Mouse (Mus musculus) MEL (cell line): ENCODE data around the gene Sde2. TPM values are rescaled to one million over a fixed set of nuclear protein-coding genes. Genes with fewer than 3 reads are reported as not detected.

ENCODE experiments used
- DNase-seq: peaks from one replicate; pipeline ENCODE4 v3.0.0; 2011; ENCODE audit warnings: low read depth, low spot score
- H3K27ac ChIP-seq: 2 replicates; pipeline ENCODE4 v1.5.1; 2012; ENCODE audit warnings: low read depth, mild to moderate bottlenecking, control low read depth, low read length, moderate library complexity; ENCODE audit not compliant: control insufficient read depth
- H3K27me3 ChIP-seq, 2 experiments: fragments of 150-350 bp in 1 of 2; sonication (generic) in 1 of 2; 2 replicates each; pipeline ENCODE4 v1.6.1; 2012; ENCODE audit warnings: low read length in 2 of 2, mild to moderate bottlenecking in 2 of 2, improper control_type of control experiment in 1 of 2, moderate library complexity in 1 of 2; ENCODE audit not compliant: insufficient read depth in 2 of 2, control insufficient read depth in 1 of 2
- H3K36me3 ChIP-seq, 2 experiments: 2 replicates each; pipeline ENCODE4 v1.6.1; 2012 to 2014; ENCODE audit warnings: low read length in 2 of 2, improper control_type of control experiment in 1 of 2, inconsistent platforms in 1 of 2, mild to moderate bottlenecking in 1 of 2; ENCODE audit not compliant: insufficient read depth in 2 of 2, control insufficient read depth in 1 of 2
- H3K4me1 ChIP-seq, 2 experiments: fragments of 150-350 bp in 1 of 2; sonication (generic) in 1 of 2; 2 replicates each; pipeline ENCODE4 v1.6.1; 2012; ENCODE audit warnings: low read length in 2 of 2, improper control_type of control experiment in 1 of 2, mild to moderate bottlenecking in 1 of 2; ENCODE audit not compliant: insufficient read depth in 2 of 2, control insufficient read depth in 1 of 2
- H3K4me3 ChIP-seq, 2 experiments: fragments of 150-350 bp in 1 of 2; sonication (generic) in 1 of 2; 2 replicates each; pipeline ENCODE4 v1.5.1; 2012; ENCODE audit warnings: low read depth in 2 of 2, low read length in 2 of 2, mild to moderate bottlenecking in 2 of 2, moderate library complexity in 2 of 2, control low read depth in 1 of 2, improper control_type of control experiment in 1 of 2; ENCODE audit not compliant: control insufficient read depth in 1 of 2, insufficient read depth in 1 of 2
- H3K79me2 ChIP-seq: 2 replicates; pipeline ENCODE4 v1.6.1; 2012; ENCODE audit warnings: mild to moderate bottlenecking, low read length, moderate library complexity; ENCODE audit not compliant: control insufficient read depth, poor library complexity, insufficient read depth
- H3K9ac ChIP-seq: 2 replicates; pipeline ENCODE4 v1.6.1; 2012; ENCODE audit warnings: low read depth, mild to moderate bottlenecking, control low read depth, low read length, moderate library complexity; ENCODE audit not compliant: control insufficient read depth, poor library complexity, severe bottlenecking
- H3K9me3 ChIP-seq: fragments of 150-350 bp; sonication (generic); replicated peaks from 2 replicates; pipeline ENCODE4 v1.6.1; 2012; ENCODE audit warnings: mild to moderate bottlenecking, low read length, improper control_type of control experiment, moderate library complexity; ENCODE audit not compliant: insufficient read depth
- CHD1 ChIP-seq: IDR thresholded peaks from 2 replicates; pipeline ENCODE4 v1.6.1; 2012; ENCODE audit warnings: low read depth, mild to moderate bottlenecking, inconsistent platforms, low read length, improper control_type of control experiment
- CTCF ChIP-seq, 3 experiments: IDR thresholded peaks in 2 of 3; conservative IDR thresholded peaks in 1 of 3; 2 replicates each; pipeline ENCODE4 v1.5.1; 2011 to 2012; ENCODE audit warnings: low read length in 3 of 3, low read depth in 2 of 3, mild to moderate bottlenecking in 2 of 3, improper control_type of control experiment in 1 of 3, inconsistent platforms in 1 of 3, mixed read lengths in 1 of 3, moderate library complexity in 1 of 3; ENCODE audit not compliant: control insufficient read depth in 1 of 3, insufficient read depth in 1 of 3, poor library complexity in 1 of 3, severe bottlenecking in 1 of 3
- GATA1 ChIP-seq: IDR thresholded peaks from 2 replicates; pipeline ENCODE4 v1.6.1; 2011; ENCODE audit warnings: low read depth, low read length, improper control_type of control experiment
- KAT2A ChIP-seq: conservative IDR thresholded peaks from 2 replicates; pipeline ENCODE4 v1.6.1; 2012; ENCODE audit warnings: low read depth, low read length, improper control_type of control experiment, inconsistent platforms
- MAFK ChIP-seq: IDR thresholded peaks from 2 replicates; pipeline ENCODE4 v1.6.1; 2011; ENCODE audit warnings: low read depth, mild to moderate bottlenecking, low read length, improper control_type of control experiment, borderline replicate concordance
- MAX ChIP-seq: IDR thresholded peaks from 2 replicates; pipeline ENCODE4 v1.6.1; 2011; ENCODE audit warnings: low read length, improper control_type of control experiment
- MEF2A ChIP-seq: IDR thresholded peaks from 2 replicates; pipeline ENCODE4 v1.6.1; 2014; ENCODE audit warnings: low read depth, mild to moderate bottlenecking, inconsistent platforms, low read length, improper control_type of control experiment; ENCODE audit not compliant: poor library complexity, insufficient replicate concordance, severe bottlenecking; ENCODE audit errors: extremely low read depth
- MYB ChIP-seq: IDR thresholded peaks from 2 replicates; pipeline ENCODE4 v1.6.1; 2011; ENCODE audit warnings: mild to moderate bottlenecking, low read depth, low read length, improper control_type of control experiment
- MYC ChIP-seq: IDR thresholded peaks from 2 replicates; pipeline ENCODE4 v1.6.1; 2011; ENCODE audit warnings: low read depth, mild to moderate bottlenecking, low read length, improper control_type of control experiment, moderate library complexity
- POLR2A ChIP-seq, 2 experiments: IDR thresholded peaks; 2 replicates each; pipeline ENCODE4 v1.6.1; 2011 to 2012; ENCODE audit warnings: low read length in 2 of 2, mild to moderate bottlenecking in 2 of 2, control low read depth in 1 of 2, improper control_type of control experiment in 1 of 2, low read depth in 1 of 2, moderate library complexity in 1 of 2; ENCODE audit not compliant: control insufficient read depth in 1 of 2, insufficient read depth in 1 of 2, poor library complexity in 1 of 2
- POLR2AphosphoS2 ChIP-seq: IDR thresholded peaks from 2 replicates; pipeline ENCODE4 v1.6.1; 2011; ENCODE audit warnings: low read length, improper control_type of control experiment
- RAD21 ChIP-seq: IDR thresholded peaks from 2 replicates; pipeline ENCODE4 v1.6.1; 2011; ENCODE audit warnings: mild to moderate bottlenecking, low read depth, low read length, improper control_type of control experiment
- RCOR1 ChIP-seq: IDR thresholded peaks from 2 replicates; pipeline ENCODE4 v1.6.1; 2012; ENCODE audit warnings: low read depth, mild to moderate bottlenecking, inconsistent platforms, low read length, improper control_type of control experiment
- SMC3 ChIP-seq: IDR thresholded peaks from 2 replicates; pipeline ENCODE4 v1.6.1; 2011; ENCODE audit warnings: low read depth, low read length, improper control_type of control experiment
- TBP ChIP-seq: IDR thresholded peaks from 2 replicates; pipeline ENCODE4 v1.8.0; 2011; ENCODE audit warnings: low read depth, low read length, improper control_type of control experiment
- TCF12 ChIP-seq: IDR thresholded peaks from 2 replicates; pipeline ENCODE4 v1.6.1; 2014; ENCODE audit warnings: low read depth, mild to moderate bottlenecking, inconsistent platforms, low read length, improper control_type of control experiment, moderate library complexity
- USF1 ChIP-seq: IDR thresholded peaks from 2 replicates; pipeline ENCODE4 v1.6.1; 2014; ENCODE audit warnings: low read depth, mild to moderate bottlenecking, inconsistent platforms, low read length, improper control_type of control experiment, moderate library complexity
- ZC3H11A ChIP-seq: IDR thresholded peaks from 2 replicates; pipeline ENCODE4 v1.6.1; 2012; ENCODE audit warnings: low read depth, mild to moderate bottlenecking, inconsistent platforms, low read length, improper control_type of control experiment
- ZMIZ1 ChIP-seq: IDR thresholded peaks from 2 replicates; pipeline ENCODE4 v1.6.1; 2012; ENCODE audit warnings: low read depth, mild to moderate bottlenecking, inconsistent platforms, low read length, improper control_type of control experiment, moderate library complexity
- ZNF384 ChIP-seq: IDR thresholded peaks from 2 replicates; pipeline ENCODE4 v1.6.1; 2012; ENCODE audit warnings: low read depth, mild to moderate bottlenecking, inconsistent platforms, low read length, improper control_type of control experiment
- polyA plus RNA-seq, 2 experiments: library from polyadenylated mRNA; stranded (reverse) in 1 of 2; unstranded in 1 of 2; fragments of >175 nt in 1 of 2; fragments of >200 nt in 1 of 2; gene quantifications; 2 replicates each; pipeline versions ENCODE4 v1.2.1 to v1.2.4; 2012; ENCODE audit warnings: low replicate concordance in 2 of 2, low read depth in 1 of 2; ENCODE audit not compliant: insufficient read length in 2 of 2, insufficient read depth in 1 of 2, missing spikeins in 1 of 2
- total RNA-seq: library from RNA; depleted of rRNA; stranded (reverse); fragments of 300-350 nt; gene quantifications from 2 replicates; pipeline ENCODE4 v1.2.3, GENCODE M21; 2012

Gene Sde2
- total and polyA plus RNA-seq, 3 experiments = 35.5 to 48.0 TPM; not detected in 1

DNA sequence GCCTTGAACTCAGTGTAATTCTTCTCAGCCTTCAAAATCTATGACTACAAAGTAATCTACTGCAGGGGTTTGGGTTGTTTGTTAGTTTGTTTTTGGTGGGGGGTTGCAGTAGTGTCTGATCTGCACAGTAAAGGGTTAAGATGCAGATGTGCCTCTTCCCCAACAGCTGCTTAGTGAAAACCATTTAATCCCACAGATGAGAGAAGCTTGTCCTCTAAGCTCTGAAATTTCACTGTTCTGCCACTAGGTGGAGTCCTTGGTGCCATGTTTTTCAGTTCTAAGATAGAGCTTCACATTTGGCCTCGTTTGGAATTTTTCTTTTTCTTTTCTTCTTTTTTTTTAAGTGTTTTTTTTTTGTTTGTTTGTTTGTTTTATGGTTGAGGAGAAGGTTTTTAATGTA lies 12.7 kb downstream of the Sde2 start:
- peak; percentile 38 to 81 (median 75); a peak in 5 of 6 replicates for TF ChIP-seq CTCF (IDR thresholded peaks at IDR 0.05 in 2 of 3, conservative IDR thresholded peaks at IDR 0.05 in 1 of 3; ENCODE audit: control insufficient read depth in 1 of 3, insufficient read depth in 1 of 3, low read depth in 2 of 3, low read length in 3 of 3, poor library complexity in 1 of 3, severe bottlenecking in 1 of 3)
- 0 out of 2 replicates have a peak, but pooled peaks have one; percentile 25 for TF ChIP-seq TBP
- TF ChIP-seq USF1 = no peak
- TF ChIP-seq MEF2A = no peak
- peak; percentile 31 for TF ChIP-seq RAD21
- TF ChIP-seq SMC3 = peak; percentile 48
- TF ChIP-seq CHD1 = no peak
- peaks cover 0 to 31% of the 10 kb centered on the region in 2 experiments for H3K36me3 ChIP-seq
- H3K27ac ChIP-seq = no peak overlapping the region
- H3K4me1 ChIP-seq = no peaks in the 10 kb centered on the region
- no peaks in the 10 kb centered on the region for H3K79me2 ChIP-seq
- H3K9ac ChIP-seq = no peak overlapping the region
- DNase-seq = peak; percentile 77
- H3K27me3 ChIP-seq = no peaks in the 10 kb centered on the region
- H3K9me3 ChIP-seq = no peaks in the 10 kb centered on the region
- no peak overlapping the region for H3K4me3 ChIP-seq

DNA sequence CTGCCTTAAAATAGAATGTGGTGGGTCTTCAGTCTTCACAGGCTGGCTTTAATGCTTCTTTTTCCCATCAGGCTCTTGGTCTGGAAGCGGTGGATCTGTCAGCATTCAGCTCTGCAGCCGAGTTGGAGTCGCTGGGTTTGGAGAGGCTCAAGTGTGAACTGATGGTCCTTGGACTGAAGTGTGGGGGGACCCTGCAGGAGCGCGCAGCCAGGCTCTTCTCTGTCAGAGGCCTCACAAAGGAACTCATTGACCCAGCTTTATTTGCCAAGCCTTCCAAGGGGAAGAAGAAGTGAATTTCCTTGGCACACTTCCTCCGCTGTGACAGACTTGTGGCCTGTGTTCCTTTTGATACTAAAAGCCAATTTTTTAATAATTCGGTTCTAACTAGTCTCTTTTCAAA lies 15.1 kb downstream of the Sde2 start:
- no peak overlapping the region for H3K27ac ChIP-seq
- H3K36me3 ChIP-seq = peaks cover 12 to 17% of the 10 kb centered on the region in 2 experiments
- no peak overlapping the region for H3K9ac ChIP-seq
- no peaks in the 10 kb centered on the region for H3K9me3 ChIP-seq
- no peak overlapping the region for H3K4me3 ChIP-seq
- no peaks in the 10 kb centered on the region for H3K27me3 ChIP-seq
- H3K4me1 ChIP-seq = peaks cover 2 to 10% of the 10 kb centered on the region in 2 experiments; a peak in 3 of 4 replicates
- no peaks in the 10 kb centered on the region for H3K79me2 ChIP-seq
- no peak for TF ChIP-seq ZMIZ1
- TF ChIP-seq MYC = no peak
- TF ChIP-seq MAFK = no peak
- no peak for TF ChIP-seq GATA1
- no peak for TF ChIP-seq ZNF384
- TF ChIP-seq TCF12 = no peak
- TF ChIP-seq POLR2A (IDR thresholded peaks at IDR 0.05; ENCODE audit: control insufficient read depth in 1 of 2, insufficient read depth in 1 of 2, low read depth in 1 of 2, low read length in 2 of 2, poor library complexity in 1 of 2) = no peak
- TF ChIP-seq RCOR1 = no peak
- no peak for TF ChIP-seq POLR2AphosphoS2
- TF ChIP-seq MYB = no peak
- no peak for TF ChIP-seq KAT2A
- no peak for TF ChIP-seq MAX
- no peak for TF ChIP-seq RAD21
- no peak for TF ChIP-seq TBP
- no peak for TF ChIP-seq ZC3H11A
- DNase-seq = no peak
